Mouse (Mus musculus) T-helper 17 cell (primary cell): ENCODE data around the gene Dok4.
"Not testable (repeated sequence)": the region's sequence is repeated elsewhere in the genome, so short reads cannot be mapped to it uniquely, and the experiment has no call there.

ENCODE experiments used
- in situ Hi-C, 2 experiments: fragments of 300-600 bp; cut with MboI, MseI; formaldehyde crosslinking; loops; 1 replicate in 1 of 2; 2 replicates in 1 of 2; pipeline ENCODE4 v1.15.1; 2025; ENCODE audit warnings: high pct_unique_total_duplicates in 2 of 2

The Dok4 gene

DNA sequence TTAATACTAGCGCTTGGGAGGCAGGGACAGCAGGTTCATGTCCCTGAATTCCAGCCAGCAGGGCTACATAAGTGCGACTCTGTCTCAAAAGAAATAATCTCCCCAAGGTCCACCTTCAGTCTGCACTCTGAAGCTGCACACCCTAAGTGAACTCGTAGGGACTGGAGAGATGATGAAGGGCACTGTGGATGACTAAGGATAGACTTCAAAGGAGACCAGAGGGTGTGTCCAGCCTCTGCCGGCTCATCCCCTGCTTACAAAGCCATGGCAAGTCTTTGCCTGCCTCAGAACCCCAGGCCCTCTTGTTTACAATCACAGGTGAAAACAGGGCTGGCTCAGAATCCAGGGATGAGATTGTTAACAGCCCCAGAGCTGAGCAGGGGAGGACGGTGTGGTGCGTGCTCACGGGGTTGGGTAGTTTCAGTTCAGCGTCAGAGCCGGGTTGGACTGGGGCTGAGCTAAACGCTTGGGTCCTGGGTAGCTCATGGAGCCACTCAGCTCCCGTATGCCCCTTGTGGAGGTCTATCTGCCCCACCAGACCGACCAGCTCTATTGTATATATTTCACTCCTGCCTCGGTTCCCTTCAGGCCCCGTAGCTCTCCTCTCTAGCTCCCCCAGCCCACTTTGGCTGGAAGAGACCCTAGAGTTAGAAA lies 12.4 kb upstream of the Dok4 start:
- in situ Hi-C loops, result no loop called here

DNA sequence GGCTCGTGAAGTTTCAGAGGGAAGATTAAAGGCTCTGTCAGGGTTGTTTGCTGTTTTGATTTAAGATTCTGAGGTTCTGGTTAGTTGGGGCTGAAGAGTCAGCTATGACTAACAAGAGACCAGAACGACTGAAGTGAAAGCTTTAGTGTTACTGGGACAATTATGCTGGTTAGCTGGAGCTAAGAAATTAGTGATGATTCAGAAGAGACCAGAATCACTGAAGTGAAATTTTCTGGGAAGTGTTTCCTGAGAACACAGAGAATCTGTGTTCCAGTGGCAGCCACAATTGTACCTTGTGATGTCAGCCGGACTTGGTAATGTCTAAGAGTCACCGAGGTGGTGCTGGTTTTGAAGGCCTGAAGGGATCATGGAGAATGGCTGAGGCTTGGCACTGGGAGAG lies 4.6 kb upstream of the Dok4 start:
- in situ Hi-C loops, result loop anchor here in 1 of 2 experiments (5.0 kb wide), 1 partner anchor 63 kb away; no protein-coding TSS in a partner anchor

DNA sequence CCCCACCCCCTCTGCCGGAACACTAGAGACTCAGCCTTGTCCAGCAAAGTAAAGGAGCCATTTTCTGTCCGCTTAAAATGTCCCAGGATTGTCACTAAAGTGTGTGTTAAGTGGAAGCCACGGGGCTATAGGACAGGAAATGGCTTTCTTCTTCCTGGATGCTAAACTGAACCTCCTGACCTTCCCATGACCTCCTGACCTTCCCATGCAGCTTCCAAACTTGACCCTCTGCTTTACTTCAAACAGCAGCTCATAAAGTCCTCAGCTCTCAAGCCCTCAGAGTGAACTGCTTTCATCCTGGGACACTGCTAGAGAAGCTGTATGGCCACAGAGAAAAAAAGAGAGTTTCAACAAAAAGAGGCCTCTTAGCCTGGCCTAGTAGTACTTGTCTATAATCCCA lies 690 bp upstream of the Dok4 start:
- in situ Hi-C loops, result no loop called here

DNA sequence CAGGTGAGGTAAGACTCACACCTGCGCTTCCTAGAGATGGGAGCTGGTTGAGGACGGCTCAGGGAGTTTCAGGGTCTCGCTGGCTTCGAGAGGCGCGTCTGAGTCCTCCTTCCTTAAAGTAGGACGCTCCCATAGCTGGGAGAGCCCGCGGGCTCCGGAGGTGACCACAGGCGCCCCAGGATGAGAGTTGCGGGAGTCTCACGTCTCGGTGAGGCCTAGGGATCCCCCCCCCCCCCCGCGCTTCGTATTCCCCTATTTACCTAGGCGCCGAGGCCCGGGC lies 319 bp downstream of the Dok4 start:
- in situ Hi-C loops, result no loop called here

DNA sequence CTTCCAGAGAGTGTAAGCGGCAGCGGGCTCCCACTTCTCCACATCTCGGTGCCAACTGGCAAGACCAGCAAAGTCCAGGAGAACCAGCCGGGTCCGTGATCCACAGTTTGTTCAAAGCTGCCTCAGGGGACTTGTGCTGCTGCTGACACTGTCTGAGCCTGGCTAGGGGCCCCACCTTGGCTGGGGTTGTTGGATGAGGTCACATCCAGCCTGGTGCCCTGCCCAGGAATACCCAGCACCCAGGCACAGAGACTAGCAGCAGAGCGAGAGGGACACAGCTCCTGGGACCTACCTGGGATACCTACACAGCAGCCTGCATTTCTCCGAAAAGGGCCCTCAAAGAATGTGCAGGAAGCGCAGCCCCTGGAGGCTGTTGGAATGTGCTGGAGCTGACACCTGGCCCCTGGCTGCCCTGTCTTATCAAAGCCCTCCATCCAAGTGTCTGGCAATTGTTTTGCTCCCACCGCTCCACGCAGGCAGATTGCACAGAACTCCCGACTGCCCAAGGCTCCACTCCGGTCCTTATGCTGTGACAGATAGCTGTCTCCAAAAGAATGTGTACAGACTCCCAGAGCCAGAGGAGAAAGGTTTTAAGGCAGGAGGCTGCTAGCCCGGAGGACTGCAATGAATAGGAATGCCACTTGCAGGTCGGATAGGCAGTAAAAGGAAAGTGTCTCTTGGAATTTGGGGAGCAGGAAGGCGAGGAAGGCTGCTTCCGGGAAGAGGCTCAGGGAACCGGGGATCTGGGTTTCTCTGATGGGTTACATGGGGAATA lies 847 bp downstream of the Dok4 start:
- in situ Hi-C loops, result no loop called here

DNA sequence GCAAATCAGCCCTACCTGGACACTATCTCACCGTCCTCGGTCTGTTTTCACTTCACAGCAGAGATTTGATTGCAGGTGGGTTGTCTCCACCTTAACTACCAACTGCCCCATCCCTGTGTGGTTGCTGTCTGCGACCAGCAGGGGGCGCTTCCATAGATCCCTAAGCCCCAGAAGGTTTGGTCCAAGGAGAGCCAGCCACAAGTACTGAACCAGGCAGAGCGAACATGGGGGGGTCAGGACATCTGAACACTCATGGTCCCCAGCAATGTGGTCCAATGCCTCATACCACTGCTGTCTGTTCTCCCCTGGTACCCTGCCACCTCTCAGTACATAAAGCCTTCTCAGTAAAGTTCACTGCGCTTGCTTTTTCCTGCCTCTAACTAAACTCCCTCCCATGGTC lies 1.8 kb downstream of the Dok4 start:
- in situ Hi-C loops, result no loop called here

DNA sequence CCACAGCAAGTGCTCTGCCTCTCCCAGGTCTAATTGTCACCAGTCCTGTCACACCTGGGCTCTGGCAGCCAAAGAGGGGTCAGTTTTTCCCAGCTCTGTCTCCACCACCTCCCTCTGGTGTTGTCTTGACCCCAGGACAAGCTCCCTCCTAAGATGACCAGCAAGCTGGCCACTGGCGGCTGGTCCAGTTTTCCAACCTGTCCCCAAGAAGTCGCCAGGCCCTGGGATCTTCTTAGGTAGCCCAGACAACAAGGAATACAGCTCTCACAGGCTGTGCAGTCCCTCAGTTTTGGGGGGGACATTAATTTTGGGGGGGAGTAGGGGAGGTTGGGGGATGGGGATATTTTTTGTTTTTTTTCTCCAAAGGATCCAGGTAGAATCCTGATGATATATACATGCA lies 3.6 kb downstream of the Dok4 start:
- in situ Hi-C loops, result no loop called here

DNA sequence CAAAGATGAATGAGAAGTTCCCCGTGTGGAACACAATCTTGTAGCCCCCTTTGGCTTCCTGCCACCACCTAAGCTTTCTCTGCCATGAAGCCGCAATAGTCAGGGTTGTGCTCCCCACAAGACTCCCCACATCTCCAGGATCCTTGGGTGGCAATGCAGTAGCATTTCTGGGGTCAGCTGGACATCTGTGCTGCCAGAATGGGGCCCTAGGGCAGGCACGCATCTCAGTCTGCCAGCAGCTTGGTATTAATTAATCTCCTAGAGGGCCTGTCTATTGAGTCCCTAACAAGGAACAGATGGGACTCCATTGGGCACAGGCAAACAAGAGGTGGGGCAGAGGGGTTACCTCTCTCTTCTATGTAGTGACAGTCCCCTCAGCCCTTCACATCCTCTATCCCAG lies 4.0 kb downstream of the Dok4 start:
- in situ Hi-C loops, result no loop called here

DNA sequence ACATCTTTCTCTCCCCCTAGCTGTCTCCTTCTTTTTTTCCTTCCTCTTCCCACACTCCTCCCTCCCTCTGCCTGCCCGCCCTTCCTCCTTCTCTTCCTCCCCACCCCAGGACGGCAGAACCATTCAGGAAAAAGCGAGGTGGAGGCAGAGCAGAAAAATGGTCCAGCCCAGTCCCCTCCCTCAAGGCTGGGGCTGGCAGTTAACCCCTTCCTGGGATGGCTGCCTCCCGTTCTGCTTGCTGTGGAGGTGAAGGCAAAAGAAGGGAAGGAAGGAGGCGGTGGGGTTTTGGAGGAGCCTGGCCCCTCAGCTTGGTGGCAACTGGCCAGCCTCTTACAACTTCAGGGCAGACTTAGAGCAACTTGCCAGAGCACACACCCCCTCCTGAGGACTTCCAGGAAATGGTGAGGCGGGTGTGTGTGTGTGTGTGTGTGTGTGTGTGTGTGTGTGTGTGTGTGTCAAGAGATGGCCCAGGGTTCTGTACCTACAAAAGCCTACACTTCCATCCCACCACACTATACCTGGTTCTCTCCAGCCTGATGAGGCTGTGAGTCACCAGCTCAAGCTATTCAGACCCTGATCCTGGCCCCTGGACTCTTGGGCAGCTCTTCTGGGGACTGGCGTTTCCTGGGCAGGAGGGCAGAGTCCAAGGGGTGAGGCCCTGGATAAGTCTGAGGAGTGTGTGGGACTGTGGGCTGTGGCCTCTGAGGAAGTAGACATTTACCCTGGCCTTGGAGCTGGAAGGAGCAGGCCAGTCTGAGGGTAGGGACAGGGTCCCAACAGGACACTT lies 4.8 kb downstream of the Dok4 start:
- in situ Hi-C loops, result no loop called here

DNA sequence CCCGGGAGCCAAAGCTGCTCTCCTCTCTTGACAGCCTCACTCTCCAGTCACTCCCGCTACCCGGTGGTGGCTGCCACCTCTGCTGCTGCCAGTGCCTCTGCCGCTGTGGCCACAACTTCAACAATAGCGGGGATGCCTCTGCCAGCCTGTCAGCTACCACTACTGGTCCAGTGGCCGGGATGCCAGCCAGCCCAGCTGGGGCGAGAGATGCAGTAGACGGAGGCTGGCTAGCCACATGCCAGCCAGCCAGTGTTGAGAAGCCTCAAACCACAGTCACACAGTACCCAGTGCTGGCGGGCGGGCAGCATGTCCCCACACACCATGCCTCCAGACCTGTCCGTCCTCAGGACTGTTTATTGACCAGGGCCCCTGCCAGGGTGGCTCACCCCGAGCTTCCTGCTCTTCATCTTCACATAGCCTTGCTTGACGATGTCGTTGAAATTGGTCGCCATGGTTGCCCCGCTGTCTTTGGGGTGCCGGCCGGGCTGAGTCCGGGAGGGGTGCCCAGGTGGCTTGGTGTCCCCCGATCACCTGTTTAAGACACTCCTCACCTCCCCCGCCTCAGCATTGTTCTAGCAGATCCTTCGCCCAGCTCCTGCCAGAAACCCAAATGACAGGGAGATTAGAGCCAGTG lies 5.5 kb downstream of the Dok4 start:
- in situ Hi-C loops, result no loop called here

DNA sequence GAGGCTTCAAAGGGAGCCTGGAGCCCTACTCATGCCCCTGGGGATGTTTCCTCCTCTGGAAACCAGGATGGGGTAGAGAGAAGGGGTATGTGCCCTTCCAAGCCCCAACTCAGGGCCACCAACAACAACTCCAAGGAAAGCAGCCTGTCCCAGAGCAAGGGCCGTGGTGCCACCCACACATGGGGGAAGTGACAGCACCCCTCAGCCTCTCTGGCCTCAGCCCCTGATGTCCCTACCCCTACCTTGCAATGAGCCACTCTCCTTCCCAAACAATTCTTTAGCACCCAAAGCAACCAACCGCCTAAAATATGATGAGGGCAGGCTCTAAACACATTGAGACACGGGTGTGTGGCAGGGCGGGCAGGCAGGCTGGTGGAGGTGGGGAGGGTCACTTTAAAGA lies 6.1 kb downstream of the Dok4 start:
- in situ Hi-C loops, result no loop called here

DNA sequence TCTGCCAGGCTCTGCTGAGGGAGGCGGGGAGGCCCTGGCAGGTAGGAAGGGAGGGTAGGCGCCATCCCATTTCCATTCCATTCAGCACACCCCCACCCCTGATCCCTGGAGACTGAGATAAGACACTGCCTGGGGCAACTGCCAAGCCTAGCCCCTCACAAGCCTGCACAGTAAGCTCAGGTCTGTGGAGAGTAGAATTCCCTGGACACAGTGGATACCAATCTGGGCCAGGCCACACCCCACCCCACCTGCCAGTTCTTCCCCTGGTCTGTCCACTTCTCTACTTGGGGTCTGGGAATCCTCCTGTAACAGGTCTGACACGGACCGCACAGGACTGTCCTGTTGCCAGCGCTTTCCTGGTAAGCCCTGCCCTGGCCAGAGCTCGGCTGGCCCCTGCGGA lies 7.0 kb downstream of the Dok4 start:
- in situ Hi-C loops, result no loop called here

DNA sequence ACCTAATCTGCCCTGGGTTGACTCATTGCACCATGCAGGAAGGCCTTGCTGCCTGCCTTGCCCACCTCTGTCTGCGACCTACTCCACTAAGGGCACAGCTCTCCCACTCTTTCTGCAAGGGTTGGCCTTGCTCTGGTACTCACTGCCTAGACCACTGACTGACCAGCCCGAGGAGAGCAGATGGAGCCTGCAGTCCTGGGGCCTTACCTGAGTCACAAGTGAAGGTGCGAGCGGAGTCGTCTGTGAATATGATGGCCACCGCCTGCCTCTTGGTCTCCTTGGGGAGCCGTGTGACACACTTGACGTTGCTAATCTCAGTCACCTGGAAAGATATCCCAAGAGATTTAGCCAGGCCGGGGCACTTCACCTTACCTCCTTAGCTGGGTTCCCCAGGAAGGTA lies 9.2 kb downstream of the Dok4 start:
- in situ Hi-C loops, result no loop called here

DNA sequence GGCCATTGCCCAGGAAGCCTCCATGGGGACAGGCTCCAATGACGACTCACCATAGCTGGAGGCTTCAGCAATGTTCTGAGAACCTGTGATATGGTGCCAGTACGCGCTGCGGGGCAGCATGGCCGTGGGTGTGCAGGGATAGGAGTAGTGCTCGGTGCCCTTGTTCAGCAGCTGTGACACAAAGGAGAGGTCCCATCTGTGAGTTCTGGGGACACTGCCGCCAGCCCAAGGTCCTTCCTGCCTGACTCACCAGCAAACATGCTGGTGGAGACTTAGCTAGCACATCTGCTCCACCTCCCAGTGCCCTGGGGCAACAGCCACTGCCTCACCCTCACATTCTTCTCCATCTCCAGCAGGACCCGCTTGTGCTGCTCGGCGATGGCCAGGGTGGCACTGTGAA lies 10.8 kb downstream of the Dok4 start:
- in situ Hi-C loops, result no loop called here

DNA sequence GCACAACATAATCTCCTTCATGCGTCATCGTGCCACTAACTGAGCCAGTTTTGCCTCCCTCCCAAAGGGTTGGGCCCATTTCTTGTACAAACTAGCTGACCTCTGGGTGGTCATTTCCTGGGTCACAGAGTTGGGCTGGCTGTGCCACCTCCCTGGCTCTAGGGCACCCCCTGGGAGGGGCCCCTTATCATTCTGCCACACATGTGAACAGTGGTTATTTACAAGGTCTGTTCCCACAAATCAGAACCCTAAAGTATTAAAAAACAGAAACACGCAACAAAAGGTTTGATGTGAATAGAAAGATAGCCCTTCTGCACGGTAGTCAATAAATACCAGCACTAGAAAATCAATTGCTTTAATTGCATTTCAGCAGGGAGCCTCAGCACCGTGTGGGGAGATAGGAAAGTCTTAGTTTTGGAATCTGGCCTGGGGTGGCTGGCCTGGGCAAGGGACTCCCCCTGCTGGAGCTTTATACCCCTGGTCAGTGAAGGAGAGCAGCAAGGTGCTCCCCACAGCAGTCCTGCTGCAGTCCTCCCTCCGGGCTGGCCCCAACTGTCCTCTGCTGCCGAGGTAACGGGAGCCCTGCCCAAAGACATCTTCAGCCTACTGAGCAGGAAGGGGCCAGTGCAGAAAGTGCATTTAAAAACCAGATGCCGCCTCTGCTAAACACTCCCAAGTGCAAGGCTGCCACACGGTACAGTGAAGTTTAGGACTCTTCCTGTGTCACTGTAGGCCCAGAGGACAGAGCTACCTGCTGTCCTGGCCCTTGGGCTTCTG lies 12.0 kb downstream of the Dok4 start:
- in situ Hi-C loops, result no loop called here

DNA sequence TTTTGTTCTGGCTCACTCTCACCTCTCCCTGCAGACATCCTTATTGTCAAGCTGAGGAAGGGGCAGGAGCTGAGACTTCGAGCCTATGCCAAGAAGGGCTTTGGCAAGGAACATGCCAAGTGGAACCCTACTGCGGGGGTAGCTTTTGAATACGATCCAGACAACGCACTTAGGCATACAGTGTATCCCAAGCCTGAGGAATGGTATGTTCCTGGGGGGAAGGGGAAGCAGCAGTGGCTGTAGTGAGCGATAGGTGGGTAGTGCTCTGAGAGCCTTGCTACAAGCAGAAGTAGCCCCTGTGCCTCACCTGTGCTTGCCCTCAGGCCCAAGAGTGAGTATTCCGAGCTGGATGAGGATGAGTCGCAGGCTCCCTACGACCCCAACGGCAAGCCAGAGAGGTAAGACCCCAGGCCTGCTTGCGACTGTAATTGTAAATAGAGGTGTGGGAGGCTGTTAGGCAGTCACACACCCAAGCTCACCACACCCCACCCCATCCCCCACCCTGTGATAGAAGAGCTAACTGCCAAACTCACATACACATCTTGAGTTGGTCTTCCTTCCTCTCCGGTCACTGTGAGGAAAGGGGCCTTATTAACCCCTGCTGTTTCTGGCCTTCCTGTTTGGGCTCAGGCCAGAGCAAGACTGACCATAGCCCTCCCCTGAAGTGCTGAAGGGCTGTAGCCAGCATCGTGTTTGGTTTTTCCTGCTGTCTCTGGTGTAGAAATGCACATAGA lies 13.5 kb downstream of the Dok4 start:
- in situ Hi-C loops, result no loop called here

DNA sequence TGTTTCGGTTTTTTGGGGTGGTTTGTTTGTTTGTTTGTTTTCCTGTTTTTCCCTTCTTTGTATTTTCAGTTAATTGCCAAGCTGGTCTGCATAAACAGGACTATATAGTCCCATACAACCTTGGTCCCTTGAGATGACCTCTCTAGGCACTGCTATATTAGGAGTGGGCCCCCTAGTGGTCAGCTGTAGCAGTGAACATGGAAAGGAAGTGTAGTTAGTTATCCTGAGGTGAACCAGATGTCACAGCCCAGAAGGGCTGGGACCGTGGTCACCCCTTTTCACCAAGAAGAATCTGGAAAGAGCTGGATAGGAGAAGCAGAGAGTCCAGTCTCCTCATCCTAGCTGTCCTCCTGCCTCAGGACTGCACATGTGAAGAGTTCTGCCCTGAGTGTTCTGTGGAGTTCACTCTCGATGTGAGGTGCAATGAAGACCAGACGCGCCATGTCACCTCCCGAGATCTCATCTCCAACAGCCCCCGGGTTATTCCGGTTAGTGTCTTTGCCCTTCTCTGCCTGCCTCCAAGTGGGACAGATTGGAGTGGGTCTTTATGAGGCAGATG lies 14.7 kb downstream of the Dok4 start:
- in situ Hi-C loops, result no loop called here

DNA sequence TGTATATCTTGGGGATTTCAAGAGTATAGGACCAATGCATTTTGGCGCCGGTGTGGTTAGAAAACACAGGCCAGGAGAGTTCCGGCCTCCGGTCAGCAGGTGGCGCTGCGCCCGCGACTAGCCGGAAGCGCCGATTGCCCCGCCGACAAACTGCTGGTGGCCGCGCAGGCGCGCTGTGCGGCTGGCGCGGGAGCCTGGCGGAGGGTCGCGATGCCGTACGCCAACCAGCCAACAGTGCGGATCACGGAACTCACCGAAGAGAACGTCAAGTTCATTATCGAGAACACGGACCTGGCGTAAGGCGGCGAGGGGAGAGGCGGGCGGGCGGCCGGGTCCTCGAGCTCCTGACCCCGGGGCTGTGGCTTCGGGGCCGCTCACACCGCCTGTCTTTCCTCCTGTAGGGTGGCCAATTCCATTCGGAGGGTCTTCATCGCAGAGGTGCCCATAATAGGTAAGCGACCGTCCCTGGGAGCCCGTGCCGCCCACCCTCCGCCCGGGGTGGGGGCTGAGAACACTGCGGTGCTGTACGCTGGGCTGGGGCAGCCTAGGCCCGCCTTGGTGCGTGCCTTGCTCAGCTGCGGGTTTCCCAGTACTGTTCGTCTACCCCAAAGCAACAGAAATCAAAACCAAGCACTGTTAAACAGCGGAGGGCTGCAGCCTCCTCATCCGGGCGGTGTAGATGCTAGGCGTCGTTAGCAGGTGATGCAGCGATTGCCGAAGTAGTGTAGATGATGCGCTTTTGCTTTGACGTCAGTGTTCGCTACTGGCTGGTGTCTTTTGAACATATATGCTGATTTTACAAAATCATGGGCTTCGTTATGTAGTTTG lies 18.6 kb downstream of the Dok4 start, which contains the start of gene Polr2c:
Gene Polr2c, plus strand, starts transcription at position 105 of the 828 bp plus-strand sequence.
- in situ Hi-C loops, result no loop called here

DNA sequence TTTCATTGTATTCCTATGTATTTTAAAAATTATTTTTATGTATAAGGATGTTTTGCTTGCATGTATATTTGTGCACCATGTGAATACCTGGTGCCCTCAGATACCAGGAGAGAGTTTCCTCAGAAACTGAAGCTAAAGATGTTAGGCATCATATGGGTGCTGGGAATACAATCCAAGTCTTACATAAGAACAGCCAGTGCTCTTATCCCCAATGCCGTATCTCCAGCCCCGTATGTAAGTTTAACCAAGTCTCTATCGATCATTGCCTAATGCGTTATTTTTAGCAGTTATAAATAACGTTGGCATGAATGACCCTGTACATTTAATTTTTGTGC lies 19.2 kb downstream of the Dok4 start:
- in situ Hi-C loops, result no loop called here

DNA sequence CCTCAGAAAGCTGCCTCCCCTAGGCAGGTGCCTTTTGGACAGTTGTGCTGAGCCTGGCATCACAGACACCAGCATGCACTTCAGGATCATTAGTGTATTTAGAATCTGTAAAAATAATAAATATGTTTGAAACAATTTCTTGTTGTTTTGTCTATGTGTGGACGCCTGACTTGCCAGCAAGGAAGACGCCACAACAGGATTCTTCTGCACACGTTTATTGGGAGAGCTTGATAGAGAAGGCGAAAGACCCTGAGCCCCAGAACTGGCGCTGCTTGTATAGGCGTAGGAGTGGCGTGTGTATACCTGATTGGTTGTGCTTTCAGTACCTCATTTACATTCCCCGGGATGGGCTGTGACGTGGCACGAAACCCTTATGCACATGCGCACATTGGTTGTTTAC lies 21.4 kb downstream of the Dok4 start:
- in situ Hi-C loops, result not testable (repeated sequence)
